Mouse (Mus musculus) small intestine, adult 2 months (tissue): ENCODE results near the gene Dtnbp1. TPM values are rescaled to one million over a fixed set of nuclear protein-coding genes. Genes with fewer than 3 reads are reported as not detected.

Experiments
- H3K27ac ChIP-seq: fragments of 200-500 bp; 2 replicates; pipeline ENCODE4 v1.5.1; 2012; ENCODE audit warnings: low read depth, low read length, control low read depth, inconsistent platforms; ENCODE audit not compliant: insufficient read depth
- H3K27me3 ChIP-seq: fragments of 200-500 bp; 2 replicates; pipeline ENCODE4 v1.6.1; 2012; ENCODE audit warnings: mild to moderate bottlenecking, moderate library complexity, low read length, inconsistent platforms; ENCODE audit not compliant: control insufficient read depth, insufficient read depth
- H3K36me3 ChIP-seq: fragments of 200-500 bp; 2 replicates; pipeline ENCODE4 v1.6.1; 2012; ENCODE audit warnings: mild to moderate bottlenecking, low read length, control low read depth, inconsistent platforms; ENCODE audit not compliant: control insufficient read depth, insufficient read depth
- H3K4me1 ChIP-seq: fragments of 200-500 bp; 2 replicates; pipeline ENCODE4 v1.6.1; 2012; ENCODE audit warnings: low read length, inconsistent platforms, mixed read lengths; ENCODE audit not compliant: control insufficient read depth, insufficient read depth, insufficient read length
- H3K4me3 ChIP-seq: fragments of 200-500 bp; 2 replicates; pipeline ENCODE4 v1.5.1; 2012; ENCODE audit warnings: low read depth, mild to moderate bottlenecking, control low read depth, inconsistent platforms, low read length, moderate library complexity
- CTCF ChIP-seq: fragments of 200-500 bp; IDR thresholded peaks from 2 replicates; pipeline ENCODE4 v1.5.1; 2012; ENCODE audit warnings: low read depth, mild to moderate bottlenecking, control low read depth, inconsistent platforms, low read length, moderate library complexity, mixed read lengths; ENCODE audit not compliant: insufficient replicate concordance, insufficient read length; ENCODE audit errors: extremely low read depth
- POLR2A ChIP-seq: fragments of 200-500 bp; IDR thresholded peaks from 2 replicates; pipeline ENCODE4 v1.6.1; 2012; ENCODE audit warnings: low read depth, mild to moderate bottlenecking, control low read depth, inconsistent platforms, low read length, moderate library complexity
- WGBS: fragments of 180-500 bp; shearing (Covaris S2); methylation state at CpG from one replicate; pipeline ENCODE4 v1.1.7; 2018; 5-methylcytosine and 5-hydroxymethylcytosine counted together
- polyA plus RNA-seq: library from polyadenylated mRNA; depleted of rRNA; stranded (reverse); fragments of >200 nt; gene quantifications from 2 replicates; pipeline ENCODE4 v1.2.3, GENCODE M21; 2012

The Dtnbp1 gene
- polyA plus RNA-seq, 1 experiment, result 31.7 TPM

DNA sequence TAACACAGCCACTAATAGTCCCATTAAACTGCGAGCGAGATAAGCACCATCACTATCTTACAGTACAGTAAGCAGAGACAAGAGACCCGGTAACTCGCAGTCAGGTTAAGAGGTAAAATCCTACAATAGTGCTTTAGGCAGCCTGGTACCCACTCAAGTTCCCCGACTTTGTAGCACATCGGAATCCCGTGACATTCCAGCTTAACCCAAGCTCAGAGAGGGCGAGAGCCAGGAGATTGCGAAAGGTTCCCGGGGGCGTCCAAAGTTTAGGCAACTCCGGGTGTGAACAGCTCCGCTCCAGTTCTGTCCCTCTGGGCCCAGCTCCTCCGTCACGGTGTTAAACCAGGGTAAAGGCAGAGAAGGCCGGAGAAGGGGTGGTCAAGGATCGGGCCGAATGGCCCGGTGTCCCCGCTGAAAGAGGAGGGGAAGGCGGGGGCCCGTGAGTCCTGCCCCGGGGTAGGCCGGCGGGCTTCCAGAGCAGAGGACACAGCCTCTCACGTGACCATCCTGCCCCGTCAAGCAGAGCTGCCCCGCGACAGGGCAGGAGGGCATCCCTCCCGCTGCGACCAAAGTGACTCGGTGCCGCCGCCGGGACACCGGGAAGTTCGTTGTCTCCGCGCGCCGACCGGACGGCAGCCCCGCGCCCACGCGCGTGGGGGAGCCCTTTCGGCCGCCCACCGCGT, 578 bp downstream of the Dtnbp1 start:
- H3K4me1 ChIP-seq, result no peaks in the 10 kb centered on the region; the same call in 1 of the 2 replicates
- H3K27me3 ChIP-seq, result no peaks in the 10 kb centered on the region
- peak overlapping the region; percentile 97 for H3K4me3 ChIP-seq
- TF ChIP-seq POLR2A (no peak), CTCF (no peak)
- peaks cover 2% of the 10 kb centered on the region; the same call in 1 of the 2 replicates for H3K36me3 ChIP-seq
- peak overlapping the region; percentile 70 for H3K27ac ChIP-seq
- WGBS, result under 1% methylated on average over 52 of the region's 52 CpGs

DNA sequence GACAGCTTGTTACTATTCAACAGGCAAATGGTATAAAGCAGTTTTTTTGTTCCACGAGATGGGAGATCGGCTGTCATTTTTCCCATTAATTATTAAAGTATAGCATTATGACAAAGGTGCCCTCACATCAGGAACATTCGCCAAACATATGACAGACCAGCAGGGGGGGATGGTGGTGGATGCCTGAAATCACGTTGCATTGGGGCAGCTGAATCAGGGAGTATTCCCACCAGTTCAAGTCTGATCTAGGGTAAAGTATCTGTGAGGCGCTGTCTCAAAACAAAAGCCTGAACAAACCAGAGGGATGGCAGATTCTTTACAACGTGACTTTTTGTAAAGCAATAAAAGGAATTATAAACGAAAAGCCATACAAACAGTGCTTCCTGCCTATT, 1.1 kb downstream of the Dtnbp1 start:
- WGBS, result 5% methylated on average over 7 of the region's 7 CpGs
- no peak for TF ChIP-seq POLR2A
- TF ChIP-seq CTCF, result peak; percentile 47; the same call in 1 of the 2 replicates
- Histone ChIP-seq H3K36me3 (peaks cover 2% of the 10 kb centered on the region; the same call in 1 of the 2 replicates), H3K4me3 (no peak overlapping the region), H3K27ac (no peak overlapping the region), H3K4me1 (no peaks in the 10 kb centered on the region; the same call in 1 of the 2 replicates), H3K27me3 (no peaks in the 10 kb centered on the region)

DNA sequence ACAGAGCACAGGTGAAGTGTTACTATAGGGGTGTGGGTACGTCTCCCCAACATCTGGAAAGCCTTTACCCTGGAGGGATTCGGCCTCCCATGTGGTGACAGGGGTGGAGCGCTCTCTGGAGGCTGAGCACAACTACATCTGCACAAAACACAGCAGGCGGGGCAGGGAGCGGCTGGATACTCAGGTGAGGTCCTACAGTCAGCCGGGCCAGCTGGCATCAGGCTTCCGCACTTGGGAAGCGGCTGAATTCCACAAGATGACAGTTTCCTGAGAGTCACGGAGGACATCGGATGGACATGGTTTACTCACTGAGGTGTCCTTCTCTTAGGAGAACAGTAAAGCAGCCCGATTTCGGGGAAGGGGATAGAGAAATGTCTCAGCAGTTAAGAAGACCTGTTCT, 2.7 kb downstream of the Dtnbp1 start:
- Histone ChIP-seq H3K4me3 (no peak overlapping the region), H3K27ac (no peak overlapping the region), H3K4me1 (no peaks in the 10 kb centered on the region; the same call in 1 of the 2 replicates), H3K27me3 (no peaks in the 10 kb centered on the region), H3K36me3 (peaks cover 2% of the 10 kb centered on the region; the same call in 1 of the 2 replicates)
- TF ChIP-seq POLR2A (no peak), CTCF (no peak)
- 94% methylated on average over 12 of the region's 12 CpGs for WGBS

DNA sequence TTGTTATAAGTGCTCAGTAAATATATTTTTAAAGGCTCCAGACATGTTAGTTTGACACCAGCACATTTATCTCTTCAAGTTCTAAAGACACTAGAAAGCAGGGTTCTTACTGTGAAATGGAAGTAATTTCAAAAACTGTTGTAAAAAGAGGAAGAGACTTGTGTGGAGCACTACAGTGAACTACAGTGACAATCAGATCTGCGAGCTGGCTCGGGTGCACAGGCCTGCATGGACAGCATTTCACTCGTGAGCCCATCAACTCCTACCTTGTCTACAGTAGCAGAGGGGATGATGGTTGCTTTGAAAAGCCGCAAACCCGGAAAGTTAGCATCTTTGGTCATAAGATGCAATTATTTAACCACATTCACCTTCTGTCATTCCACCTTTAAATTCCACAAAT, 5.6 kb downstream of the Dtnbp1 start:
- Histone ChIP-seq H3K36me3 (peaks cover 2% of the 10 kb centered on the region; the same call in 1 of the 2 replicates), H3K4me1 (no peaks in the 10 kb centered on the region), H3K27me3 (no peaks in the 10 kb centered on the region), H3K4me3 (no peak overlapping the region), H3K27ac (no peak overlapping the region)
- 83% methylated on average over 5 of the region's 5 CpGs for WGBS
- TF ChIP-seq POLR2A (no peak), CTCF (no peak)

DNA sequence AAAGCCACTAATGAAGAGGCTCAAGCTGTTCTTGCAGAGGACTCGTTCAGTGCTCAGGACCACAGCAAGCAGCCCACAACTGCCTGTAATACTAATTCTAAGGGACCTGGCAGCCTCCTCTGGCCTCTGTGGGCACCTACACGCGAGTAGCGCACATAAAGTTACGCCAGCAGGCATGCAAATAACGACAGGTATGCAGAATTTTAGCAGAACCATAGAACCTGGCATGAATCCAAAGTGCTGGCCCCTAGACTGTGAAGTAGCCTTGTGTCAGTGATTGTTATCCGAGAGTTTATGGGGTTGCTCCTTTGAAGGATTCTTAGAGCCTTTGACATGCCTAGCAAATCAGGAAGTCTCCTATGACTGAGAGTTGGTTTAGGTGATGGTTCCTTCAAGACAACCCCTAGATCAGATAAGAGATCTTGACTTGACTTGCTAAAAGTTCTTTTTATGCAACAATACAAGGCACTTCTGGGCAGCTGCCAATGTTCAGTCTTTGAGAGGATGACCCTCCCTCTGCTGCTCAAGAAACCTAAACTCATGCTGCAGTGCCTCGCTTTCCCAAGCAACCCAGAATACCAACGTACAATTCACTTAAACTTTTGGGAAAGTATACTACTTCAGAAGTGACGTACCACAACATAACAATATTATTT, 9.3 kb downstream of the Dtnbp1 start:
- no peaks in the 10 kb centered on the region for H3K27me3 ChIP-seq
- no peak overlapping the region for H3K4me3 ChIP-seq
- H3K36me3 ChIP-seq, result peaks cover 1% of the 10 kb centered on the region; the same call in 1 of the 2 replicates
- H3K4me1 ChIP-seq, result no peaks in the 10 kb centered on the region
- 85% methylated on average over 10 of the region's 10 CpGs for WGBS
- no peak overlapping the region for H3K27ac ChIP-seq
- no peak for TF ChIP-seq CTCF
- TF ChIP-seq POLR2A, result no peak

DNA sequence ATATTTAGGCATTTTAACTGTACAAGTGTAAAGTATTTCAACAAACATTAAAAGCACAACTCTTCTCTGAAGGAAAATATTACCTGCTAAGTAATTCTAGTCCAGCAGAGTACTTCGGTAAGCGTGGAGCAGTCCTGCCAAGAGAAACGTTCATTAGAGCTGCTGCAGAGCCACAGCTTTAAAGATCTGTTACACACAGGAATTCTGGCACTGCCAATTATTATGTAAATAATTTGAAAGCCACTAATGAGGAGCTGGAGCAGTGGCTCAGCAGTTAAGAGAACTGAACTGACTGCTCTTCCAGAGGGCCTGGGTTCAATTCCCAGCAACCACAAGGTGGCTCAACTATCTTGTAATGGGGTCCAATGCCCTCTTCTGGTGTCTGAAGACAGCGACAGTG, 10.0 kb downstream of the Dtnbp1 start:
- Histone ChIP-seq H3K27me3 (no peaks in the 10 kb centered on the region), H3K4me3 (no peak overlapping the region), H3K27ac (no peak overlapping the region), H3K36me3 (peaks cover 1% of the 10 kb centered on the region; the same call in 1 of the 2 replicates), H3K4me1 (no peaks in the 10 kb centered on the region)
- no peak for TF ChIP-seq POLR2A
- TF ChIP-seq CTCF, result no peak
- WGBS, result 90% methylated on average over 4 of the region's 4 CpGs

DNA sequence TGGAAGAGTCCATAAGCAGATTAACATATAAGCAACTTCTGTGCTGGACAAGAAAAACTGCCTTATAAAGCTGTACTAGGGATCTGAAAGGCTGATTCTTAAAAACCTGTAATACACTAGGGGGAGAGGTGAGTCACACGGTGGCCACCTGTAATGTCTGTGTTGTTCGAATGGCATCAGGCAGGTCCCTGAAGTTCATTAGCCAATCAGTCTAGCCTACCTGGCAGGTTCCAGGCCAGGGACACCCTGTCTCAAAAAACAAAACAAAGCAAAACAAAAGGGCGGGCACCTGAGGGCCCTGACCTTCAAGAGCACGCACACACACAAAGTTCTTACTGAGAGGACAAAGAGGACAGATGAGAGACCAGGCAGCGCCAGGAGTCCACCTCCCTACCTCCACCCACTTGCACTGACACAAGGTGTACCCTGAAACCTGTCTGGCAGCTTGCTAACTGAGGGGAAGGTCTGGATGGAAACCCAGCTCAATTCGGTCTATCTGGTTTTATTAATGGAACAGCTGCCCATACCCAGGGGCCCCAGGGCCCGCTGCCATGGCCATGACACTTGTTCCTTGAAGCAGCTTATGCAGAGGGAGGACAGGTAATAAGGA, 11.8 kb downstream of the Dtnbp1 start:
- Histone ChIP-seq H3K4me3 (no peak overlapping the region), H3K27ac (no peak overlapping the region), H3K36me3 (peaks cover 1% of the 10 kb centered on the region; the same call in 1 of the 2 replicates), H3K27me3 (no peaks in the 10 kb centered on the region), H3K4me1 (no peaks in the 10 kb centered on the region)
- 29% methylated on average over 7 of the region's 7 CpGs for WGBS
- TF ChIP-seq POLR2A (no peak), CTCF (no peak)
